Mouse (Mus musculus): ENCODE results near the gene Gm5901. TPM values are rescaled to one million over a fixed set of nuclear protein-coding genes. Genes with fewer than 3 reads are reported as not detected.

Gene Gm5901
- polyA plus RNA-seq, 2 experiments, result not detected

DNA sequence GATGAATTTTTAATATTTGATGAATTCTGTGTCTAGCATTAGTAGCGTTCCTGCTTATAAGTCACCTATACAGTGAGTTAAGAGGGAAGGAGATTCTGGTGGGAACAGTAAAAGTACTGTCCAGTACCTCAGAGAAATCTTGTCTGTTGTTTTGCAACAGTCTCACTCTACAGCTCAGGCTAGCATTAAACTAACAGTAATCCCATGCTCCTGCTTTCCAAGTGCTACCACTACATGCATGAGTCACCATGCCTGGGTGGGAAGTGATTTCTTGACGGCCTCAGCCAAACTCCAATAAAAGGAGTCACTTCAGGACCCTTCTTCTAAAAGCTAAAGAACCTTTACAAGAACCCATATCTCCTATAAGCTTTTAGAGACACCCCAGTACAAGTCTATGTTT lies 13.1 kb upstream of the Gm5901 start:
- no peak overlapping the region for H3K27ac ChIP-seq
- H3K9ac ChIP-seq (replicated peaks), result no peak overlapping the region
- 62% methylated on average over 2 of the region's 2 CpGs for WGBS (ENCODE audit: insufficient replicate concordance)
- H3K9me3 ChIP-seq (ENCODE audit: control insufficient read depth, low read length), result no peaks in the 10 kb centered on the region
- DNase-seq (ENCODE audit: low read depth in 3 of 3, low spot score in 3 of 3) (no peak), ATAC-seq (ENCODE audit: insufficient read depth) (no peak)
- no peaks in the 10 kb centered on the region for H3K4me1 ChIP-seq (replicated peaks; ENCODE audit: control insufficient read depth in 2 of 2, insufficient read depth in 2 of 2, low read length in 1 of 2)
- no peak for TF ChIP-seq EP300 (IDR thresholded peaks at IDR 0.05; ENCODE audit: low read depth)
- no peak for TF ChIP-seq CTCF (IDR thresholded peaks at IDR 0.05; ENCODE audit: low read depth)
- no peak overlapping the region for H3K4me3 ChIP-seq (ENCODE audit: insufficient read depth in 1 of 2, low read depth in 2 of 2, low read length in 2 of 2)
- no peaks in the 10 kb centered on the region for H3K27me3 ChIP-seq (ENCODE audit: control insufficient read depth, insufficient read depth, low read length)
- H3K4me2 ChIP-seq (ENCODE audit: low read depth), result no peak overlapping the region
- no peaks in the 10 kb centered on the region for H3K36me3 ChIP-seq (replicated peaks; ENCODE audit: control insufficient read depth, insufficient read depth, low read depth)

DNA sequence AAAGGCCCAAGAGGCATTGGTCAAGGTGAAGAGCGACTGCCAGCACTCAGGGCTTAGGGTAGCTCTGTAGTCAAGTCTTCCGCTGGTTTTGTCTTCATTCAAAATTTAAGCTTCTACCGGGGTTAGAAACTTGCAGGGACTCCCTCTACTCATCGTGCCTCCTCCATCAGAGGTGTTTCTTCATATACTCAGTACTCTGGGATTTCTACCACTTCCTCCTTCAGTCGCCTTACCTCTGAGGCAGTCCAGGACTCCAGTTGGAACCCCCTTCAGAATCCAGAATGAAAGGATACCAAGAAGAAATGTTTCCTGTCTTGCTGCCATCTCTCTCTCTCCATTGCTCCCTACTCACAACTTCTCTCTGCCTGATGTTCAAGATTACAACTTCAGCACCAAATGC lies 7.6 kb upstream of the Gm5901 start:
- Histone ChIP-seq H3K4me2 (ENCODE audit: low read depth) (no peak overlapping the region), H3K9me3 (ENCODE audit: control insufficient read depth, low read length) (no peaks in the 10 kb centered on the region), H3K9ac (replicated peaks) (no peak overlapping the region), H3K27ac (no peak overlapping the region), H3K27me3 (ENCODE audit: control insufficient read depth, insufficient read depth, low read length) (no peaks in the 10 kb centered on the region), H3K4me3 (ENCODE audit: insufficient read depth in 1 of 2, low read depth in 2 of 2, low read length in 2 of 2) (no peak overlapping the region), H3K36me3 (replicated peaks; ENCODE audit: control insufficient read depth, insufficient read depth, low read depth) (no peaks in the 10 kb centered on the region), H3K4me1 (replicated peaks; ENCODE audit: control insufficient read depth in 2 of 2, insufficient read depth in 2 of 2, low read length in 1 of 2) (no peaks in the 10 kb centered on the region)
- ATAC-seq (ENCODE audit: insufficient read depth) (no peak), DNase-seq (ENCODE audit: low read depth in 3 of 3, low spot score in 3 of 3) (no peak)
- 66% methylated on average over 5 of the region's 5 CpGs for WGBS (ENCODE audit: insufficient replicate concordance)
- no peak for TF ChIP-seq EP300 (IDR thresholded peaks at IDR 0.05; ENCODE audit: low read depth)
- TF ChIP-seq CTCF (IDR thresholded peaks at IDR 0.05; ENCODE audit: low read depth), result no peak

DNA sequence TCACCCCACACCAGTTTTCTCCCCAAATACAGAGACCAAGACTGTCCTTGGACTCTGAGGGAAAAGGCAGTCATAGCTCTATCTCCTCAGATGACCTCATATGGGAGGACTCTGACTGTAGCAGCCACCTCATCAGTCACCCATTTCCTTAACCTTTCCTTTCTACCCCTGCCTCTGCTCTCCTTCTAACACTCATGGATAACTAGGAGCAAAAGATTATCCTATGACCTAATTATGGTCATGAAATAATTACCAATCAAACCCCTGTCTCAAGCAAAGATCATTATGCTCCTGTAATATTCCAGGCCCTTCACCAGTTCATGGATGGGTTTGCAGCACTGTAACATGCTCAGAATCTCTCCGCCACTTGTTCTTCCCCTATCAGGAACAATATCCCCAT lies 6.9 kb upstream of the Gm5901 start, which contains the start of gene Olfr692:
Olfr692 (plus strand) TSS at position 301 of the 400 bp plus-strand sequence.
- ATAC-seq (ENCODE audit: insufficient read depth) (no peak), DNase-seq (ENCODE audit: low read depth in 3 of 3, low spot score in 3 of 3) (no peak)
- Histone ChIP-seq H3K27ac (no peak within 1 kb of the TSS), H3K4me3 (ENCODE audit: insufficient read depth in 1 of 2, low read depth in 2 of 2, low read length in 2 of 2) (no peak within 1 kb of the TSS), H3K36me3 (replicated peaks; ENCODE audit: control insufficient read depth, insufficient read depth, low read depth) (no peaks in the 10 kb centered on the region), H3K9me3 (ENCODE audit: control insufficient read depth, low read length) (no peaks in the 10 kb centered on the region), H3K4me2 (ENCODE audit: low read depth) (no peak within 1 kb of the TSS), H3K4me1 (replicated peaks; ENCODE audit: control insufficient read depth in 2 of 2, insufficient read depth in 2 of 2, low read length in 1 of 2) (no peaks in the 10 kb centered on the region), H3K9ac (replicated peaks) (no peak within 1 kb of the TSS), H3K27me3 (ENCODE audit: control insufficient read depth, insufficient read depth, low read length) (no peaks in the 10 kb centered on the region)
- no peak for TF ChIP-seq EP300 (IDR thresholded peaks at IDR 0.05; ENCODE audit: low read depth)
- TF ChIP-seq CTCF (IDR thresholded peaks at IDR 0.05; ENCODE audit: low read depth), result no peak
- 62% methylated on average over 1 of the region's 1 CpGs for WGBS (ENCODE audit: insufficient replicate concordance)

DNA sequence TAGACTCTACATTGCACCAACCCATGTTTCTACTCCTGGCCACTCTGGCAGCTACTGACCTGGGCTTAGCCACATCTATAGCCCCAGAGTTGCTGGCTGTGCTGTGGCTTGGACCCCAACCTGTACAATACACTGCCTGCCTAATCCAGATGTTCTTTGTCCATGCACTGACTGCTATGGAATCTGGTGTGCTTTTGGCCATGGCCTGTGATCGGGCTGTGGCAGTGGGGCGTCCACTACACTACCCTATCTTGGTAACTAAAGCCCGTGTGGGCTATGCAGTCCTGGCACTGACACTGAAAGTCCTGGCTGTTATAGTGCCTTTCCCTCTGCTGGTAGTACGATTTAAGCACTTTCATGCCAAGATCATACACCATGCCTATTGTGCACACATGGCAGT lies 6.3 kb upstream of the Gm5901 start:
- ATAC-seq (ENCODE audit: insufficient read depth), result no peak
- Histone ChIP-seq H3K9me3 (ENCODE audit: control insufficient read depth, low read length) (no peaks in the 10 kb centered on the region), H3K36me3 (replicated peaks; ENCODE audit: control insufficient read depth, insufficient read depth, low read depth) (no peaks in the 10 kb centered on the region), H3K9ac (replicated peaks) (no peak overlapping the region), H3K4me3 (ENCODE audit: insufficient read depth in 1 of 2, low read depth in 2 of 2, low read length in 2 of 2) (no peak overlapping the region), H3K27ac (no peak overlapping the region), H3K4me2 (ENCODE audit: low read depth) (no peak overlapping the region), H3K4me1 (replicated peaks; ENCODE audit: control insufficient read depth in 2 of 2, insufficient read depth in 2 of 2, low read length in 1 of 2) (peaks cover 0 to 2% of the 10 kb centered on the region in 2 experiments; a peak in 2 of 4 replicates), H3K27me3 (ENCODE audit: control insufficient read depth, insufficient read depth, low read length) (no peaks in the 10 kb centered on the region)
- WGBS (ENCODE audit: insufficient replicate concordance), result 80% methylated on average over 4 of the region's 4 CpGs
- no peak for DNase-seq (ENCODE audit: low read depth in 3 of 3, low spot score in 3 of 3)
- TF ChIP-seq CTCF (IDR thresholded peaks at IDR 0.05; ENCODE audit: low read depth) (no peak), EP300 (IDR thresholded peaks at IDR 0.05; ENCODE audit: low read depth) (no peak)

DNA sequence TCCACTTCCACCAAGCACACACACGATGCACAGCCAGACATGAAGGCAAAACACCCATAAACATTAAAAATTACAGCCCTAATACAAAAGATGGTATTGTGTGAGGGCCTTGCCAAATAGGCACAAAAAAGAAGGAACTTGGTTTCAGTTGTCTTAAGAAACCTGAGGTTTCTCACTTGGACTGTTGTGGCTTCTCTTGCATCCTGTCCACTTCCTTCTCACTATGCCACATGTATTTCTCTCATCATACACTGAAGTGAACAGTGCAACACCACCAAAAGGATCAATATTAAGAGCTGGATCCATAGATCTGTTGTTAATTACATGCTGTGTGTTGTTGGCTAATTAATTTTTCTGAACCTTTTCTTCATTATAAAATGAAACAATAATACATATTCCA lies 1.9 kb upstream of the Gm5901 start:
- no peaks in the 10 kb centered on the region for H3K36me3 ChIP-seq (replicated peaks; ENCODE audit: control insufficient read depth, insufficient read depth, low read depth)
- no peak overlapping the region for H3K9ac ChIP-seq (replicated peaks)
- H3K27ac ChIP-seq, result no peak overlapping the region
- H3K27me3 ChIP-seq (ENCODE audit: control insufficient read depth, insufficient read depth, low read length), result no peaks in the 10 kb centered on the region
- 42% methylated on average over 1 of the region's 1 CpGs for WGBS (ENCODE audit: insufficient replicate concordance)
- no peaks in the 10 kb centered on the region for H3K9me3 ChIP-seq (ENCODE audit: control insufficient read depth, low read length)
- H3K4me3 ChIP-seq (ENCODE audit: insufficient read depth in 1 of 2, low read depth in 2 of 2, low read length in 2 of 2), result no peak overlapping the region
- DNase-seq (ENCODE audit: low read depth in 3 of 3, low spot score in 3 of 3) (no peak), ATAC-seq (ENCODE audit: insufficient read depth) (no peak)
- TF ChIP-seq CTCF (IDR thresholded peaks at IDR 0.05; ENCODE audit: low read depth), result no peak
- TF ChIP-seq EP300 (IDR thresholded peaks at IDR 0.05; ENCODE audit: low read depth), result no peak
- H3K4me1 ChIP-seq (replicated peaks; ENCODE audit: control insufficient read depth in 2 of 2, insufficient read depth in 2 of 2, low read length in 1 of 2), result peaks cover 0 to 2% of the 10 kb centered on the region in 2 experiments; a peak in 2 of 4 replicates
- H3K4me2 ChIP-seq (ENCODE audit: low read depth), result no peak overlapping the region
